Mouse (Mus musculus) liver, embryonic 12.5 days (tissue): ENCODE results near the gene Dpm1. TPM values are rescaled to one million over a fixed set of nuclear protein-coding genes. Genes with fewer than 3 reads are reported as not detected.

Experiments used
- ATAC-seq: fragments of 200-750 bp; cut with Nextera tagmentation; 2 replicates; pipeline ENCODE4 v1.8.0; 2017; ENCODE audit warnings: moderate number of reproducible peaks, mild to moderate bottlenecking, moderate library complexity
- H3K27ac ChIP-seq: fragments of 300-500 bp; sonication (generic); 2 replicates; pipeline ENCODE4 v1.5.1; 2016; ENCODE audit warnings: mild to moderate bottlenecking
- H3K27me3 ChIP-seq: fragments of 300-500 bp; sonication (generic); replicated peaks from 2 replicates; pipeline ENCODE4 v1.6.1; 2016; ENCODE audit warnings: mild to moderate bottlenecking, moderate library complexity
- H3K36me3 ChIP-seq: fragments of 300-500 bp; sonication (generic); 2 replicates; pipeline ENCODE4 v1.6.1; 2016; ENCODE audit warnings: mild to moderate bottlenecking, moderate library complexity
- H3K4me1 ChIP-seq: fragments of 300-500 bp; sonication (generic); 2 replicates; pipeline ENCODE4 v1.6.1; 2016
- H3K4me2 ChIP-seq: fragments of 300-500 bp; sonication (generic); 2 replicates; pipeline ENCODE4 v1.6.1; 2016; ENCODE audit warnings: mild to moderate bottlenecking, moderate library complexity
- H3K4me3 ChIP-seq: fragments of 300-500 bp; sonication (generic); 2 replicates; pipeline ENCODE4 v1.5.1; 2016; ENCODE audit warnings: mild to moderate bottlenecking, moderate library complexity
- H3K9ac ChIP-seq: fragments of 300-500 bp; sonication (generic); 2 replicates; pipeline ENCODE4 v1.6.1; 2016; ENCODE audit warnings: mild to moderate bottlenecking, moderate library complexity
- H3K9me3 ChIP-seq: fragments of 300-500 bp; sonication (generic); replicated peaks from 2 replicates; pipeline ENCODE4 v1.6.1; 2016; ENCODE audit warnings: mild to moderate bottlenecking, moderate library complexity
- WGBS: fragments of 180-500 bp; shearing (Covaris S2); methylation state at CpG from one replicate; pipeline ENCODE4 v1.1.7; 2016; ENCODE audit not compliant: insufficient replicate concordance; 5-methylcytosine and 5-hydroxymethylcytosine counted together
- polyA plus RNA-seq: library from polyadenylated mRNA; unstranded; fragments of >200 nt; fragmentation: Nextera tagmentation; extraction: Ambion mirVana; gene quantifications from 2 replicates; pipeline ENCODE4 v1.2.1, GENCODE M21; 2016

Gene Dpm1
- polyA plus RNA-seq, 1 experiment from 2014 or later: 94.0 TPM

DNA sequence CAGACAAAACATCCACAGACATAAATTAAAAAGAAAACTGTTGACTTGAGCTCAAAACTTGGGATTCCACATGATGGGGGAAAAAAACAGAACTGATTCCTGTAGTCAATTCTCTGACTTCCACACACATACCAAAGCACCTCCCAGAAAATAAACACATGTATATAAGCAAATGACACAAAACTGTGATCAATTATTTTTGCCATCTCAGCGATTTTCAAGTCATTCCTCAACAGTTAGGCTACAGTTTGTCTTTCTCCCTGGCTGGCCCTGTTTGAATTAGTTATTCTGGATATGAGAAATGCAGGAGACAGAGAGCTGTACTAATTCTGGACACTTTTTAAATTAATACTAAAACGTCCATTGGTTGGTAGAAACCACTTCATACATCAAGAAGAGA, 36.7 kb downstream of the Dpm1 start:
- Histone ChIP-seq H3K36me3 (peaks cover 94% of the 10 kb centered on the region), H3K27ac (no peak overlapping the region), H3K4me3 (no peak overlapping the region), H3K9ac (no peak overlapping the region), H3K27me3 (no peaks in the 10 kb centered on the region), H3K4me1 (peaks cover 80% of the 10 kb centered on the region), H3K4me2 (no peak overlapping the region), H3K9me3 (no peaks in the 10 kb centered on the region)
- no peak for ATAC-seq
- 58% methylated on average over 2 of the region's 2 CpGs for WGBS

DNA sequence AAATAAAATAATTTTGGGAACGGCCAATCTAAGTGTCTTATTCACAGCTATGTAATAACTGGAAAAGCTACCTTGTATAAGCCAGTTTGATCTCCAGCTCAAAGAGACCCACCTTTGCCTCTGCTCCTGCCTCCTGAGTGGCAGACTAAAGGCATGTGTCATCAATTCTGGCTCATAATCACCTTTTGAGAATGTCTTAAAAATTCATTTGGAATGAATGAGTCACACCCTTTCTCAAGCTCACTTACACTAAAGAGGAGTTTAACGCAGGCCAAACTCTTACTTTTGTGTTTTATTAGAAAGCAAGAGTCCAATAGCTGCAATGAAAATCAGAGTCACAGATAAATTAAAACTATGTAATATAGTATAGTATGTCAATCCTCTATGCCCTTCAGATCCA, 38.5 kb downstream of the Dpm1 start:
- no peaks in the 10 kb centered on the region for H3K9me3 ChIP-seq
- WGBS: 91% methylated on average over 2 of the region's 2 CpGs
- ATAC-seq: no peak
- H3K9ac ChIP-seq: no peak overlapping the region
- no peaks in the 10 kb centered on the region for H3K27me3 ChIP-seq
- H3K36me3 ChIP-seq: peaks cover 95% of the 10 kb centered on the region
- no peak overlapping the region for H3K4me2 ChIP-seq
- no peak overlapping the region for H3K4me3 ChIP-seq
- peaks cover 73% of the 10 kb centered on the region for H3K4me1 ChIP-seq
- H3K27ac ChIP-seq: no peak overlapping the region

DNA sequence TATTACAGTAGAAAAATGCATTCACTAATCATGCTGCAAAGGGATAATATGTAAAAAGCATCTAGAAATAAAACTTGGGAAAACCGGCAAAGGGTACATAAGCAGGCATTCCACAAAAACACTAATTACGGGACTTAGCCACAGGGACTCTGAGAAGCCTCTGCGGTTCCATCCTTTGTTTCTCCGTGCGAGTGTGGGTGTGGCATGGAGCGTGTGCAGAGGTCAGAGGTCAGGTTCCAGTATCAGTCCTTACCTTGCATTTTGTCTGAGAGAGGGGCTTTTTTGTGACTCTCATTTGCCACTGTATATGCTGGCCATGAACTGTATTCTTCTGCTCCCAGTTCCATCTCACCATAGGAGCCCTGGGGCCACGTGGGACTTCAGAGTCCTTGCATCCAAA, 54.4 kb downstream of the Dpm1 start:
- H3K9ac ChIP-seq: no peak overlapping the region
- H3K4me1 ChIP-seq: peaks cover 13% of the 10 kb centered on the region
- WGBS: 65% methylated on average over 7 of the region's 7 CpGs
- H3K4me3 ChIP-seq: no peak overlapping the region
- H3K27me3 ChIP-seq: no peaks in the 10 kb centered on the region
- ATAC-seq: no peak
- H3K36me3 ChIP-seq: peaks cover 40% of the 10 kb centered on the region
- H3K4me2 ChIP-seq: no peak overlapping the region
- H3K9me3 ChIP-seq: no peaks in the 10 kb centered on the region
- no peak overlapping the region for H3K27ac ChIP-seq

DNA sequence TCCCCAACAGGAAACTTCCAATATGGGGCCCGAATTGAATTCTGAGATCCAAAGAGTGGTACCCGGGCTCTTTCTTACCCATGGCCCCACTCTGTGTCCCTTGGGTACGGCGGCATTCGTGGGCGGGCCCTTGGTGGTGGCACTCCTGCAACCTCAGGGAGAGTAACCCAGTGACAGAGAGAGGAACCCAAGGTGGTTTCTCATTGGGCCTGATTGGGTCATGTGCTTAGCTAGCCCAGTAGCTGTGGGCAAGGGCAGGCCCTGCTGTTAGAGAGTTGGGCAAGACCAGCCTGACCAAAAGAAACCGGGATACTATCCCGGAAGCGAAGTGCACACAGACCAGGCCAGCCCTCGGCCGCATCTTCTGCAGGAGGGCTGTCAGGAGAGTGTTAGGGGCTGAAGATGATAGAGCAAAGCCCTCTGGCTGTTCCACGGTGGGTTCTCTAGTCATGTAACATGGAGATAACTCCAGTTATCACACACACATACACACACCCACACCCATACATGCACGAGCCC, 60.2 kb downstream of the Dpm1 start:
- H3K9ac ChIP-seq: peak overlapping the region; percentile 67
- peaks cover 19% of the 10 kb centered on the region; the same call in 1 of the 2 replicates for H3K36me3 ChIP-seq

DNA sequence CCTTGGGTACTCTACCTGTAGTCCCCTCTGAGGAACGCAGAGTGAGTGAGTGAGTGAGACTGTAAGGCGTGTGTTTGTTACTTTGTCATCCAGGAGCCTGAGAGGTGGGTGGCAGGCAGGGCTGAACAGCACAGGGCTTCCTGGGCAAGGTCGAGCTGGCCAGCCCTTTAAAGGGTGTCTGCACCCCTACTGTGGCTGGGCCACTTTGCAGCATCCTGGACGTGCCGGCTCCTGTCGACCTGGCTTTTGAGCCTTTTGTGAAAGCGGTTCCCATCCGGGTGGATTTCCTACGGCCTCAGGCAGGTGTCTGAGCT, 60.6 kb downstream of the Dpm1 start:
- 0 out of 2 replicates have a peak, but pooled peaks have one; percentile 20 for ATAC-seq
- Histone ChIP-seq H3K9ac (peak overlapping the region; percentile 67), H3K27me3 (no peaks in the 10 kb centered on the region), H3K9me3 (no peaks in the 10 kb centered on the region), H3K4me3 (peak overlapping the region; percentile 45), H3K27ac (peak overlapping the region; percentile 87), H3K4me1 (peaks cover 56% of the 10 kb centered on the region), H3K4me2 (peak overlapping the region; percentile 74), H3K36me3 (peaks cover 15% of the 10 kb centered on the region; the same call in 1 of the 2 replicates)
- 13% methylated on average over 9 of the region's 9 CpGs for WGBS

More for the DNA sequence above, 60.2 kb downstream of the Dpm1 start:
- Histone ChIP-seq H3K4me2 (peak overlapping the region; percentile 74), H3K27ac (peak overlapping the region; percentile 87), H3K4me1 (peaks cover 56% of the 10 kb centered on the region), H3K27me3 (no peaks in the 10 kb centered on the region), H3K9me3 (no peaks in the 10 kb centered on the region), H3K4me3 (peak overlapping the region; percentile 45)
- ATAC-seq: peak; percentile 97
- WGBS: 4% methylated on average over 13 of the region's 13 CpGs

DNA sequence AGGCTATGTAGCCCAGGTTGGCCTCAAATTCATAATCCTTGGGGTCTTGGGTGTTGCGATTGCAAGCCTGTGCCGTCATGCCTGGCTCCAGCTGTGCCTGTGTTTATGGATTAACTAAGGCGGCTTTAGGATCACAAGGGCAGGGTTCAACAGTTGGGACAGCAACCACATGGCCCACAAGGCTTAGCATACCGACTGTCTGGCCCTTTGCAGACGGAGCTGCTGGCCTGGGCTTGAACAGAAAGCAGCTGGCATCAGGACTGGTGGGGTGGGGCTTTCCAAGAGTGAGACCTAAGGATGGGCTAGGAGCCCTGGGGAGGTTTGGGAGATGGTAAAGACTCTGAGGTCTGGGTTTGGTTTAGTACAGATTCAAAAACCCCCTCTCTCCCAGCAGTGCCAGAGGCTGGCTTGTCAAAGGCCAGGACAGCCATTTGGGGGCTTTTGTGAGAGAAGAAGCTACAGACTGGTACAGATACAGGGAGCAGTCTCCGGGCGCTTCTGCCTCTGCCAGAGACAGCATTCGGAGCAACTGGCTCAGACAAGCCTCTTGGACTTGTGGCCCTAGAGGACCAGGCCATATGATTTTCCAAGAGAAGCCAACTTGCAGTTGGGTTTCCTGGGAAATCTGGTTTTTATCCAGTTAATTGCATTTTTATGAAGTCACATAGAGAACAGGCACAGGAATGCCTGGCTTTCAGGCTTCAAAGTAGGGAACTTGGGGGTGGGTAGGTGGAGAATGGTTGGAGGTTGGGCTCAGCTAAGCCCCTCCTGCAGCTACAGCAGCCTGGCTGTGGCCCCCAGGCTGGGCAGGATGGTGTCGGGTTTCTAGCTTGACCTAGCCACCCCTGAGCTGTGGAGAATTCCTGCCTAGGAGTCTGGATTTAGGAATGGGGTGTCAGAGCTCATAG, 61.2 kb downstream of the Dpm1 start:
- peak overlapping the region; percentile 87 for H3K27ac ChIP-seq
- H3K9ac ChIP-seq: peak overlapping the region; percentile 67
- H3K36me3 ChIP-seq: peaks cover 15% of the 10 kb centered on the region; the same call in 1 of the 2 replicates
- peak overlapping the region; percentile 74 for H3K4me2 ChIP-seq
- no peak for ATAC-seq
- WGBS: 64% methylated on average over 9 of the region's 9 CpGs
- no peaks in the 10 kb centered on the region for H3K9me3 ChIP-seq
- H3K4me3 ChIP-seq: peak overlapping the region; percentile 45
- H3K4me1 ChIP-seq: peaks cover 56% of the 10 kb centered on the region
- no peaks in the 10 kb centered on the region for H3K27me3 ChIP-seq

DNA sequence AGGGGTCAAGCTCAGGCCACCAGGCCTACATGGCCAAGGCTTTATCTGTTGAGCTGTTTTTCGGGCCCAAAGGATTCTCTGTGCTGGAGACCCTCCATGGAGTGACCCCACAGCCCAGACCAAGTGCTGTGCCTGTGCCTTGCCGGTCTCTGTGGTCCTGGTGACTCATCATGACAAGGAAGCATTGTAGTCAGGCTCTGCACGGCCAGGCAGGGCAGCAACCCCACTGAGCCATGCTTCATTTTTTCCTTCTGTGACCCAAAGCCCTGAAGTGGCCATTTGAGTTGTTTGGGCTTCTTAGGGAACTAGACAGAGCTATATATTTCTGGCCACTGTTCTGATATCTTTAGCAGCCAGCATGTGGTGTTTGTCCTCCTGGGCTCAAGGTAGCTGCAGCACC, 62.6 kb downstream of the Dpm1 start:
- no peak overlapping the region for H3K4me3 ChIP-seq
- 51% methylated on average over 3 of the region's 3 CpGs for WGBS
- H3K9ac ChIP-seq: no peak overlapping the region
- peak overlapping the region; percentile 87; the same call in 1 of the 2 replicates for H3K27ac ChIP-seq
- H3K9me3 ChIP-seq: no peaks in the 10 kb centered on the region
- peaks cover 6% of the 10 kb centered on the region; the same call in 1 of the 2 replicates for H3K27me3 ChIP-seq
- peaks cover 56% of the 10 kb centered on the region for H3K4me1 ChIP-seq
- H3K36me3 ChIP-seq: 0 out of 2 replicates have a peak, but pooled peaks cover 3% of the 10 kb centered on the region
- ATAC-seq: no peak
- H3K4me2 ChIP-seq: no peak overlapping the region

DNA sequence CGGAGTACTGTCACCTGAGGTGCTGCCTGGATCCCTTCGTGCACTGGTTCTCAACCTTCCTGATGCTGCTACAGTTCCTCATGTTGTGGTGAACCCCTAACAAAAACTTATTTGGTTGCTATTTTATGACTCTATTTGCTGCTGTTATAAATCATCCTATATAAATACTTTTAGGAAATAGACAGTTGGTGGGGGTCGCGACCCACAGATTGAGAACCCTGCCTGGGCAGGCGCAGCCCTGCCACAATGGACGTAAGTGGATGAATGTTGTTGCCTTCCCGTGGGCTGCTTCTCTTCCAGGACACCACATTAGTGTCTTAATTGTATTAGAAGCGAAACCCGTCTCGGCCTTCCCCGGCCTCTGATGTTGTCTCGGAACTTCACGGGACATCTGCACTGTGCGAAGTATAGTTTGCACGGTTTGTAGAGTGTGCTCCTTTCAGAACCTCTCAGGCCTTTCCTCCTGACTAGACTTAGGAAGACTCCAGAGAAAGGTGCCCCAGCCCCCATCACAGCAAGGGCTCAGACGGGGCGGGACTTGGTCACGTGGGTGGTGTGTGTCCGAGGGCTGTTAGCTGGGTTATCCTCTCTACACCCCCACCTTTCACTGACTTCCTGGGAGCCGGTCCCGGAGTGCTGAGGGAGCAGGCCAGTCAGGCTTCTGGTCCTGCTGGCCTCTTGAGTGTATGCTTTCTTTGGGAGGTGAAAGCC, 63.5 kb downstream of the Dpm1 start:
- Histone ChIP-seq H3K9ac (no peak overlapping the region), H3K4me2 (no peak overlapping the region), H3K4me3 (no peak overlapping the region), H3K27me3 (peaks cover 14% of the 10 kb centered on the region), H3K36me3 (no peaks in the 10 kb centered on the region), H3K27ac (0 out of 2 replicates have a peak overlapping the region, but pooled peaks have one; percentile 87), H3K9me3 (no peaks in the 10 kb centered on the region), H3K4me1 (peaks cover 60% of the 10 kb centered on the region)
- WGBS: 64% methylated on average over 21 of the region's 21 CpGs
- ATAC-seq: no peak

DNA sequence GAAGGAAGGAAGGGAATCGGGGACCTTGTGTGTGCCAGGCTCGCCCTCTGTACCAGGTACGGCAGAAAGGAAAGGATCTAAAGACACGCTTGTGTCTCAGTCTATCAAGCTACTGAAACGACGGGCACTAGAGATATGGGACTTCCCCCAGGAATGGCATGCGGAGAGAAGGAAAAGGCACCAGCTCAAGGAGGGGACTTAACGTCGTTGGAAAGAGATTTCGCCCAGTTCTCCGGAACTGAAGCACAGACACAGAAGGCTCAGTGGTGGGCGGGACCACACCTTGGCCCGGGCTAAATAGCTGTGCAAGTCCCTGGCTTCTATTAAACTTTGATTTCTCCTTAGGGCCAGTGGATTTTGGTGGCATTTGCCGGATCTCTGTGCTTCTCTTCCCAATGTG, 68.4 kb downstream of the Dpm1 start:
- no peaks in the 10 kb centered on the region for H3K9me3 ChIP-seq
- no peak overlapping the region for H3K27ac ChIP-seq
- WGBS: 7% methylated on average over 14 of the region's 14 CpGs
- peaks cover 56% of the 10 kb centered on the region for H3K4me1 ChIP-seq
- peak overlapping the region; percentile 55 for H3K9ac ChIP-seq
- H3K4me3 ChIP-seq: peak overlapping the region; percentile 28
- no peaks in the 10 kb centered on the region for H3K36me3 ChIP-seq
- peak overlapping the region; percentile 66 for H3K4me2 ChIP-seq
- H3K27me3 ChIP-seq: peaks cover 62% of the 10 kb centered on the region
- no peak for ATAC-seq

DNA sequence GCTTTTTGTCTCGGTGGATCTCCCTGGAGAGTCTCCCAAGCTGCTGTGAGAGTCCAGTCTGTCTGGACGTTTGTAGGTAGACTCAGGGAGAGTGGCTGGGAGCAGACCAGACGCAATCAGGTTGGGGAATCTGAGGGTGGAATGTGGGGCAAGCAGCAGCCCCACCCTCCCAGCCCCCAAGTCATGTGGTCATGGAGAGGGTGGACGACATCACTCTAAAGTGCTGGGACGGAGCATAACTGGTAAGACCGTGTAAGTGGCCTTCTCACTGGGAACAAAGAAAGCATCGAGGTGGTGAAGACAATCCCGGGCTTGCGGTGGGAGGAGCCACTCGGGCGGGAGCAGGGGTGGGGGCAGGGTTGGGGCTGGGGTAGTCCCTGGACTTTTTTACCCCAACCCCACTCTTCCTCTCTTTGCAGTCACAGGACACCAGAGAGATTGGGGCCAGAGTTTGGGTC, 68.8 kb downstream of the Dpm1 start:
- Histone ChIP-seq H3K9ac (peak overlapping the region; percentile 55), H3K27me3 (peaks cover 64% of the 10 kb centered on the region), H3K9me3 (no peaks in the 10 kb centered on the region), H3K4me2 (peak overlapping the region; percentile 66), H3K36me3 (no peaks in the 10 kb centered on the region), H3K4me1 (peaks cover 52% of the 10 kb centered on the region), H3K4me3 (peak overlapping the region; percentile 28), H3K27ac (no peak overlapping the region)
- 9% methylated on average over 11 of the region's 11 CpGs for WGBS
- no peak for ATAC-seq

DNA sequence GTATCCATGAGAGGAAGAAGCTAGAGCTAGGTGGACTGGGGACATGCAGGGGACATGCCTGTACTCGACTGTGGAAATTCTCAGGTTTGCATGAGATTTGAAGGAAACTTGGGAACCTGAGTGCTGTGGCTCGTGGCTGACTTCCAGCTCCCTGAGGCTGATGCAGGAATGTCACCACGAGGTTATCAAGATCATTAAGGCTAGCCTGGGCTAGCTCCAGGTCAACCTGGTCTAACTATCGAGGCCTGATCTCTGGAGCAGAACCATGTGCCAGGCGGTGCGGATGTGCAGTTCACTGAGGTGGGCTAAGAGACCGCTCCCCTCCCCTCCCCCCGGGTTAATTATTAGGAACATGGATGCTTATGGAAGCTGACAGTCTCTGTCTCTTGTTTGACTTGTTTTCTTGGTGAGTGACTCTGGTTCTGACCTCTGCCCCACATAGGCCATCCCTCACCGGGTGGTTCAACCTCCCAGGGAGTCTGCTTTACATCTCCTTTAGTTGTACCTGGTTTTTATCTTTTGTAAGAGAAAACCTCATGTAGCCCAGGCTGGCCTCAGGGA, 69.9 kb downstream of the Dpm1 start:
- no peak overlapping the region for H3K27ac ChIP-seq
- H3K4me1 ChIP-seq: peaks cover 56% of the 10 kb centered on the region

More for the DNA sequence above, 69.9 kb downstream of the Dpm1 start:
- no peak overlapping the region for H3K4me2 ChIP-seq
- no peaks in the 10 kb centered on the region for H3K9me3 ChIP-seq
- ATAC-seq: no peak
- peaks cover 69% of the 10 kb centered on the region for H3K27me3 ChIP-seq
- H3K9ac ChIP-seq: no peak overlapping the region
- WGBS: 64% methylated on average over 9 of the region's 9 CpGs
- H3K36me3 ChIP-seq: no peaks in the 10 kb centered on the region
- H3K4me3 ChIP-seq: no peak overlapping the region
